Mouse (Mus musculus) stomach, postnatal 0 days (tissue): ENCODE measurements at regions not wholly inside any gene's neighbourhood (a gene's known extent, or its start where the extent isn't known, plus 50 kb on each side); places are given as distances from the start of the nearest gene placed in this dataset. TPM values are rescaled to one million over a fixed set of nuclear protein-coding genes. Genes with fewer than 3 reads are reported as not detected.

ENCODE experiments used
- ATAC-seq: fragments of 200-750 bp; cut with Nextera tagmentation; 2 replicates; pipeline ENCODE4 v1.8.0; 2017; ENCODE audit not compliant: low FRiP score, low TSS enrichment
- DNase-seq: peaks from one replicate; pipeline ENCODE4 v3.0.0-alpha.2; 2016; ENCODE audit warnings: low spot score
- H3K27ac ChIP-seq: fragments of 300-500 bp; sonication (generic); replicated peaks from 2 replicates; pipeline ENCODE4 v1.5.1; 2014; ENCODE audit warnings: mild to moderate bottlenecking, control low read depth
- H3K27me3 ChIP-seq: fragments of 300-500 bp; sonication (generic); 2 replicates; pipeline ENCODE4 v1.6.1; 2014; ENCODE audit warnings: low read length; ENCODE audit not compliant: control insufficient read depth, insufficient read depth
- H3K36me3 ChIP-seq: fragments of 300-500 bp; sonication (generic); 2 replicates; pipeline ENCODE4 v1.6.1; 2014; ENCODE audit warnings: low read length, mixed read lengths; ENCODE audit not compliant: control insufficient read depth, insufficient read depth
- H3K4me1 ChIP-seq: fragments of 300-500 bp; sonication (generic); replicated peaks from 2 replicates; pipeline ENCODE4 v1.6.1; 2014; ENCODE audit warnings: antibody characterized with exemption; ENCODE audit not compliant: control insufficient read depth, insufficient read depth
- H3K4me2 ChIP-seq: fragments of 300-500 bp; sonication (generic); replicated peaks from 2 replicates; pipeline ENCODE4 v1.6.1; 2014; ENCODE audit warnings: low read depth, mild to moderate bottlenecking, control low read depth, moderate library complexity
- H3K4me3 ChIP-seq: fragments of 300-500 bp; sonication (generic); 2 replicates; pipeline ENCODE4 v1.5.1; 2014; ENCODE audit warnings: low read depth, low read length, control low read depth
- H3K9ac ChIP-seq: fragments of 300-500 bp; sonication (generic); 2 replicates; pipeline ENCODE4 v1.6.1; 2014; ENCODE audit warnings: mild to moderate bottlenecking, low read length, control low read depth, mixed read lengths
- H3K9me3 ChIP-seq: fragments of 300-500 bp; sonication (generic); 2 replicates; pipeline ENCODE4 v1.6.1; 2016; ENCODE audit warnings: low read length; ENCODE audit not compliant: control insufficient read depth
- CTCF ChIP-seq: IDR thresholded peaks from 2 replicates; pipeline ENCODE4 v1.5.1; 2016; ENCODE audit warnings: antibody characterized with exemption, low read depth, mild to moderate bottlenecking, moderate library complexity
- EP300 ChIP-seq: optimal IDR thresholded peaks from 2 replicates; pipeline ENCODE3; 2016; ENCODE audit warnings: antibody characterized with exemption
- WGBS: fragments of 180-500 bp; shearing (Covaris S2); extraction: QIAGEN DNeasy Blood & Tissue Kit; methylation state at CpG from one replicate; pipeline ENCODE4 v1.1.7; 2014; 5-methylcytosine and 5-hydroxymethylcytosine counted together
- microRNA-seq: library from miRNA; unstranded; fragments of <30 nt; microRNA quantifications from one replicate; pipeline ENCODE4, GENCODE M21; 2016

DNA sequence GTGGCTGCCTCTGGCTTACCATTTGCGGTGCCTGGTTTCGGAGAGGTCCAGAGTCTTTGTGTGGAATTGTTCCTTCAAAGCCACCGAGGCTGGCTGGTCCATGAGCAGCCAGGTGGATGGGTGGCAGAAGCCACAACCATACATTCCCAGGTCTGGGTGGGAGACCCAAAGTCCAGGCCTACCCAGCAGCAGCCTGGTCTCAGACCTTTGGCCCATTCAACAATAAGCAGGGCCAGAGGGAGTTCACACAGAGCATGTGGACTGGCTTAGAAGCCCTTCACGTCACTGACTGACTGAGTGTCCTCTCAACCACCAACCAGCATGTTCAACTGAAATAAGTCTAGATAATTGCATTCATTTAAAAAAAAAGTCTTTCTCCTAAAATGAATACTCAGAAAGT lies 62.7 kb upstream of the Adam6b start:
- no peak overlapping the region for H3K9ac ChIP-seq
- TF ChIP-seq EP300 (no peak), CTCF (no peak)
- no peaks in the 10 kb centered on the region for H3K9me3 ChIP-seq
- H3K27ac ChIP-seq: no peak overlapping the region
- H3K4me1 ChIP-seq: no peaks in the 10 kb centered on the region
- WGBS: 76% methylated on average over 4 of the region's 4 CpGs
- no peaks in the 10 kb centered on the region for H3K36me3 ChIP-seq
- no peak overlapping the region for H3K4me2 ChIP-seq
- no peaks in the 10 kb centered on the region for H3K27me3 ChIP-seq
- DNase-seq (no peak), ATAC-seq (no peak)
- H3K4me3 ChIP-seq: no peak overlapping the region

DNA sequence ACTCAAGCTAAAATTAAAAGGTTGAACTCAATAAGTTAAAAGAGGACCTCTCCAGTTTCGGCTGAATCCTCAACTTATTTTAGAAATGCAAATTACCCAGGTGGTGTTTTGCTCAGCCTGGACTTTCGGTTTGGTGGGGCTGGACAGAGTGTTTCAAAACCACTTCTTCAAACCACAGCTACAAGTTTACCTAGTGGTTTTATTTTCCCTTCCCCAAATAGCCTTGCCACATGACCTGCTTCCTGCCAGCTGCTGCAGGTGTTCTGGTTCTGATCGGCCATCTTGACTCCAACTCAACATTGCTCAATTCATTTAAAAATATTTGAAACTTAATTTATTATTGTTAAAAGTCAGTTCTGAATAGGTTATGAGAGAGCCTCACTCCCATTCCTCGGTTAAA lies 62.0 kb upstream of the Adam6b start:
- Histone ChIP-seq H3K9me3 (no peaks in the 10 kb centered on the region), H3K36me3 (no peaks in the 10 kb centered on the region), H3K4me3 (no peak overlapping the region), H3K9ac (no peak overlapping the region), H3K27me3 (no peaks in the 10 kb centered on the region), H3K4me2 (no peak overlapping the region), H3K27ac (no peak overlapping the region), H3K4me1 (no peaks in the 10 kb centered on the region)
- DNase-seq (no peak), ATAC-seq (no peak)
- WGBS: 63% methylated on average over 4 of the region's 4 CpGs
- no peak for TF ChIP-seq CTCF
- no peak for TF ChIP-seq EP300

DNA sequence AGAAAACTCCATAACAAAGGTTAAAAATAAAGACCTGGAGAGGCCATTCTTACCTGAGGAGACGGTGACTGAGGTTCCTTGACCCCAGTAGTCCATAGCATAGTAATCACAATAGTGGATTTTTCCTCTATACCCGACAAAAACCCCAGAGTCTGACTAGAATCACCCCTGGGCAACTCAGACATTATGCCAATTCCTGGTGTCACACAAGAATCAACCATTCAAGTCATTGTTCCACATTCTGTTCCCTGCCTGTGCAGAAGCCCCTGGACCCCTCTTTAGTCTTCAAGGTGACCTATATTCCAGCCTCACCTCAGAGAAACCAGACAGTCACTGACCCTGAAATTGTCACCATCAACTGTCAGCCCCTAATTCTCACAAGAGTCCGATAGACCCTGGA lies 60.9 kb upstream of the Adam6b start:
- H3K9me3 ChIP-seq: no peaks in the 10 kb centered on the region
- TF ChIP-seq EP300 (no peak), CTCF (no peak)
- no peak overlapping the region for H3K9ac ChIP-seq
- no peak overlapping the region for H3K4me3 ChIP-seq
- DNase-seq: no peak
- no peaks in the 10 kb centered on the region for H3K27me3 ChIP-seq
- WGBS: 80% methylated on average over 3 of the region's 3 CpGs
- ATAC-seq: no peak
- no peaks in the 10 kb centered on the region for H3K36me3 ChIP-seq
- no peaks in the 10 kb centered on the region for H3K4me1 ChIP-seq
- H3K4me2 ChIP-seq: no peak overlapping the region
- H3K27ac ChIP-seq: no peak overlapping the region

DNA sequence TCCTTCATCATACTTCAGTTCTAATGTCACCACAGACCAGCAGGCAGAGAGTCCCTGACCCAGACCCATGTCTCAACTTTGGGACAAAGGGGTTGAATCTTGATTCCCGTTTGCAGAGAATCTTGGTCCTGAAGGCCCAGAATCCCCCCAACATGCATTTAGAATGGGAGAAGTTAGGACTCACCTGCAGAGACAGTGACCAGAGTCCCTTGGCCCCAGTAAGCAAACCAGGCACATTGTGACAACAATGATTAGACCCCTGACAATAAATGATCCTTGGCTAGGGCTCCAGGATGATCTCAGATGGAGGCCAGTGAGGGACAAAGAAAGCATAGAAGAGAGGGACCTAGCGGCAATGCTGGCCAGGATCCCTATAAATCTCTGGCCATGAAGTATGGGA lies 60.4 kb upstream of the Adam6b start:
- Histone ChIP-seq H3K36me3 (no peaks in the 10 kb centered on the region), H3K9ac (no peak overlapping the region), H3K4me1 (no peaks in the 10 kb centered on the region), H3K9me3 (no peaks in the 10 kb centered on the region), H3K27ac (no peak overlapping the region), H3K4me2 (no peak overlapping the region), H3K4me3 (no peak overlapping the region), H3K27me3 (no peaks in the 10 kb centered on the region)
- WGBS: 70% methylated on average over 2 of the region's 2 CpGs
- TF ChIP-seq CTCF (no peak), EP300 (no peak)
- DNase-seq: no peak
- no peak for ATAC-seq

DNA sequence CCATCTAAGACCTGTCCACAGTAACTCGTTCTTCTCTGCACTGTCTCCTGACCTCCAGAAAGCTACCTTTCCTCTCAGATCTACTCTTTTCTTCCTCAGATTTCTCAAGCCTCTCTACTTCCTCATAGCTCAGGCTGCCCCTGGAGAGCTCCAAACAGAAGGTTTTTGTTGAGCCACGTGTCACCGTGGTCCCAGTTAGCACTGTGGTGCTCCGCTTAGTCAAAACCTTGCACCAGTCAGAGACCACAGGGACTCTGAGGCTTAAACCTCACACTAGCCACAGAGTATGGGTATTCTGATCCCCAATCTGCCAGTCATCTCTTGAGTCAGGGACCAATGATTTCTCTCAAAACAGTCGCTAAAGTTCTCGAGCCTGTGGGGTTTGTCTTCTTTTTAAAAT lies 59.0 kb upstream of the Adam6b start:
- no peak overlapping the region for H3K27ac ChIP-seq
- no peaks in the 10 kb centered on the region for H3K4me1 ChIP-seq
- no peaks in the 10 kb centered on the region for H3K36me3 ChIP-seq
- no peak overlapping the region for H3K4me2 ChIP-seq
- H3K27me3 ChIP-seq: no peaks in the 10 kb centered on the region
- H3K9me3 ChIP-seq: no peaks in the 10 kb centered on the region
- H3K9ac ChIP-seq: no peak overlapping the region
- ATAC-seq (no peak), DNase-seq (no peak)
- H3K4me3 ChIP-seq: no peak overlapping the region
- WGBS: 77% methylated on average over 6 of the region's 6 CpGs
- TF ChIP-seq CTCF: no peak
- TF ChIP-seq EP300: no peak

Small RNA genes lying in the stretch of these regions (microRNA-seq; reads per million reads assigned to microRNA genes)
- gene Gm22175 (not detected), gene Gm24022 (not detected), gene Gm25747 (not detected)
